Comparison of ENCODE assay signal across 22 mouse cellular contexts in the genomic region with DNA sequence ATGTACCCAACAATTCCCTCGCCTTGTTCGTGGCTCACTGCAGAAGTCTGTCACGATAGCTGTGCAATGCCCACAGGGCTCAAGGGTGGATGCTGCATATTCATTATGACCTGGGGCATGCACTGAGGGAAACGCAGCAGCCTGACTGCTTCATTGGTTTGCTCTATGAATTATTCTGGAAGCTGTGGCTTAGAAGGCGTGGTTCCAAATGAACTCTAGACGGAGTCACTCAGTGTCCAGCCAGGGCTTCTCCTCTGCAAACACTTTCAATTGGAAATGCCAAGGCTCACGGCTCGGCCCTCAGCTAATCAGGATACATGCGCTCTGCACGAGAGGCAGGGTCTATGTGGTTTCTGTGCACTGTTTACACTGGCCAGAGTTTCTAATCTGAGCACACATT. TPM values are rescaled to one million over a fixed set of nuclear protein-coding genes. Genes with fewer than 3 reads are reported as not detected.
DNase-seq lines count a peak whose midpoint lies in the region; ATAC-seq and TF ChIP-seq lines count a peak whose summit lies in the region.
"Had no signal": no experiment of that assay in that cellular context is flagged by ENCODE, and none has a peak within 500 bp of the region (broad histone marks: within the 10 kb centered on the region; RNA-seq: fewer than 3 reads in every experiment).

No protein-coding gene starts in this region.

- H3K4me2 ChIP-seq in hindbrain, embryonic 11.5 days (replicated peaks; ENCODE audit: low read depth, low read length), result no peak overlapping the region
- H3K4me2 ChIP-seq in hindbrain, embryonic 14.5 days (replicated peaks), result no peak overlapping the region
- H3K4me2 ChIP-seq in liver, postnatal 0 days (ENCODE audit: low read depth, low read length), result no peak overlapping the region
- no peak overlapping the region for H3K4me2 ChIP-seq in stomach, embryonic 15.5 days
- H3K4me2 ChIP-seq: forebrain, embryonic 13.5 days; limb, embryonic 12.5 days; midbrain, embryonic 15.5 days had no signal

- H3K36me3 ChIP-seq in hindbrain, embryonic 11.5 days (ENCODE audit: control insufficient read depth, insufficient read depth, low read length), result no peaks in the 10 kb centered on the region
- no peaks in the 10 kb centered on the region for H3K36me3 ChIP-seq in hindbrain, embryonic 14.5 days (replicated peaks; ENCODE audit: control insufficient read depth, insufficient read depth)
- no peaks in the 10 kb centered on the region for H3K36me3 ChIP-seq in liver, postnatal 0 days (replicated peaks; ENCODE audit: insufficient read depth, low read length)
- H3K36me3 ChIP-seq in stomach, embryonic 15.5 days, result no peaks in the 10 kb centered on the region
- H3K36me3 ChIP-seq: limb, embryonic 12.5 days; midbrain, embryonic 15.5 days had no signal

- WGBS in hindbrain, embryonic 11.5 days, result 69% methylated on average over 10 of the region's 10 CpGs
- WGBS in hindbrain, embryonic 14.5 days, result 43% methylated on average over 10 of the region's 10 CpGs
- 63% methylated on average over 10 of the region's 10 CpGs for WGBS in liver, postnatal 0 days (ENCODE audit: insufficient replicate concordance)
- WGBS in stomach, embryonic 15.5 days, result 63% methylated on average over 10 of the region's 10 CpGs

- H3K4me3 ChIP-seq in hindbrain, embryonic 11.5 days (ENCODE audit: low read depth, low read length), result no peak overlapping the region
- no peak overlapping the region for H3K4me3 ChIP-seq in hindbrain, embryonic 14.5 days (replicated peaks; ENCODE audit: low read length)
- H3K4me3 ChIP-seq in liver, postnatal 0 days (ENCODE audit: low read depth, low read length), result no peak overlapping the region
- H3K4me3 ChIP-seq in stomach, embryonic 15.5 days (replicated peaks), result no peak overlapping the region
- H3K4me3 ChIP-seq: forebrain, embryonic 13.5 days; limb, embryonic 12.5 days; midbrain, embryonic 15.5 days had no signal

- no peak overlapping the region for H3K9ac ChIP-seq in hindbrain, embryonic 11.5 days (ENCODE audit: low read depth, low read length)
- no peak overlapping the region for H3K9ac ChIP-seq in hindbrain, embryonic 14.5 days
- H3K9ac ChIP-seq in liver, postnatal 0 days (replicated peaks), result no peak overlapping the region
- H3K9ac ChIP-seq in stomach, embryonic 15.5 days, result no peak overlapping the region
- H3K9ac ChIP-seq: forebrain, embryonic 13.5 days; limb, embryonic 12.5 days; midbrain, embryonic 15.5 days had no signal

- no peak for TF ChIP-seq CTCF in liver, postnatal 0 days (IDR thresholded peaks at IDR 0.05; ENCODE audit: low read depth)

- peak; percentile 17 for DNase-seq in hindbrain, embryonic 11.5 days (ENCODE audit: low spot score)
- DNase-seq in hindbrain, embryonic 14.5 days (ENCODE audit: low spot score), result no peak
- DNase-seq in liver, postnatal 0 days, result no peak
- DNase-seq in liver, result no peak
- DNase-seq in kidney, adult 9 months, result peak; percentile 33
- DNase-seq in spleen, postnatal 14 days (ENCODE audit: low spot score in 2 of 2), result no peak
- DNase-seq: B cell, adult 2 months; cerebellum, postnatal 14 days; embryo, embryonic 11 days; gastrocnemius, postnatal 25 days; layer of hippocampus, adult 9-11 months; lung, adult 2 months; right cerebral cortex, postnatal 4 days had no signal

- TF ChIP-seq EP300 in liver, postnatal 0 days (IDR thresholded peaks at IDR 0.05; ENCODE audit: low read depth), result no peak

- no peaks in the 10 kb centered on the region for H3K27me3 ChIP-seq in hindbrain, embryonic 11.5 days (ENCODE audit: control insufficient read depth, insufficient read depth, low read length)
- H3K27me3 ChIP-seq in hindbrain, embryonic 14.5 days (ENCODE audit: control insufficient read depth, insufficient read depth, low read length), result no peaks in the 10 kb centered on the region
- H3K27me3 ChIP-seq in liver, postnatal 0 days (ENCODE audit: insufficient read depth, low read length), result no peaks in the 10 kb centered on the region
- H3K27me3 ChIP-seq in stomach, embryonic 15.5 days (replicated peaks), result no peaks in the 10 kb centered on the region
- H3K27me3 ChIP-seq: limb, embryonic 12.5 days; midbrain, embryonic 15.5 days had no signal

- no peaks in the 10 kb centered on the region for H3K9me3 ChIP-seq in hindbrain, embryonic 11.5 days (ENCODE audit: control insufficient read depth, low read length)
- no peaks in the 10 kb centered on the region for H3K9me3 ChIP-seq in hindbrain, embryonic 14.5 days (ENCODE audit: control insufficient read depth, low read length)
- H3K9me3 ChIP-seq in liver, postnatal 0 days (ENCODE audit: low read length), result no peaks in the 10 kb centered on the region
- no peaks in the 10 kb centered on the region for H3K9me3 ChIP-seq in stomach, embryonic 15.5 days
- H3K9me3 ChIP-seq: forebrain, embryonic 13.5 days; limb, embryonic 12.5 days; midbrain, embryonic 15.5 days had no signal

- no peak overlapping the region for H3K27ac ChIP-seq in hindbrain, embryonic 11.5 days (ENCODE audit: low read depth, low read length)
- H3K27ac ChIP-seq in hindbrain, embryonic 14.5 days, result no peak overlapping the region
- no peak overlapping the region for H3K27ac ChIP-seq in liver, postnatal 0 days (ENCODE audit: low read depth)
- H3K27ac ChIP-seq in stomach, embryonic 15.5 days, result no peak overlapping the region
- H3K27ac ChIP-seq: forebrain, embryonic 13.5 days; limb, embryonic 12.5 days; macrophage; midbrain, embryonic 15.5 days had no signal

- ATAC-seq in hindbrain, embryonic 11.5 days (ENCODE audit: low FRiP score), result no peak
- ATAC-seq in hindbrain, embryonic 14.5 days (ENCODE audit: low FRiP score), result no peak
- peak; percentile 40; the same call in 1 of the 2 replicates for ATAC-seq in liver, postnatal 0 days
- 0 out of 2 replicates have a peak, but pooled peaks have one; percentile 60 for ATAC-seq in stomach, embryonic 15.5 days (ENCODE audit: insufficient read depth, low FRiP score, low read depth)
- ATAC-seq: forebrain, embryonic 13.5 days; hindbrain, embryonic 16.5 days; intestine, postnatal 0 days; midbrain, embryonic 15.5 days had no signal

- peaks cover 7% of the 10 kb centered on the region; the same call in 1 of the 2 replicates for H3K4me1 ChIP-seq in hindbrain, embryonic 11.5 days (replicated peaks; ENCODE audit: control insufficient read depth, insufficient read depth, low read length)
- peaks cover 11% of the 10 kb centered on the region for H3K4me1 ChIP-seq in hindbrain, embryonic 14.5 days (replicated peaks; ENCODE audit: control insufficient read depth, insufficient read depth, low read length)
- H3K4me1 ChIP-seq in liver, postnatal 0 days (ENCODE audit: insufficient read depth), result no peaks in the 10 kb centered on the region
- H3K4me1 ChIP-seq in stomach, embryonic 15.5 days, result no peaks in the 10 kb centered on the region

RNA-seq across cellular contexts. Expression of gene Otof, which starts 50.2 kb away (rescaled TPM):
- 0.12 and 0.17 TPM in 2 replicates for polyA plus RNA-seq in hindbrain, embryonic 11.5 days (2014; fragmentation: Nextera tagmentation; extraction: Ambion mirVana)
- polyA plus RNA-seq in hindbrain, embryonic 14.5 days (2014; fragmentation: Nextera tagmentation; extraction: Ambion mirVana), result 4.2 and 4.7 TPM in 2 replicates
- not detected in 2 replicates for polyA plus RNA-seq in liver, postnatal 0 days (2015; fragmentation: Nextera tagmentation; extraction: Ambion mirVana)
- 0.37 and 0.40 TPM in 2 replicates for polyA plus RNA-seq in stomach, embryonic 15.5 days (2015; fragmentation: Nextera tagmentation; extraction: Ambion mirVana)
- polyA plus RNA-seq: macrophage had no signal

RNA-seq across cellular contexts. Expression of gene 1700001C02Rik, which starts 54.3 kb away (rescaled TPM):
- polyA plus RNA-seq in hindbrain, embryonic 11.5 days (2014; fragmentation: Nextera tagmentation; extraction: Ambion mirVana), result 0.28 and 1.1 TPM in 2 replicates
- polyA plus RNA-seq in hindbrain, embryonic 14.5 days (2014; fragmentation: Nextera tagmentation; extraction: Ambion mirVana), result 2.8 and 3.3 TPM in 2 replicates
- not detected in 2 replicates for polyA plus RNA-seq in liver, postnatal 0 days (2015; fragmentation: Nextera tagmentation; extraction: Ambion mirVana)
- polyA plus RNA-seq in stomach, embryonic 15.5 days (2015; fragmentation: Nextera tagmentation; extraction: Ambion mirVana), result 0.27 TPM in 1 of 2 replicates, not detected in the other
- polyA plus RNA-seq: heart, postnatal 0 days; intestine, postnatal 0 days; limb, embryonic 12.5 days; macrophage; neural tube, embryonic 11.5 days had no signal

Comparison
In these comparisons a context has a peak if more than half of its experiments do, and no peak if none do; other contexts are left out.
1. DNase-seq: peak in hindbrain, embryonic 11.5 days (single experiment) and kidney, adult 9 months (single experiment); none in hindbrain, embryonic 14.5 days (single experiment), liver, postnatal 0 days (single experiment), liver (single experiment) and spleen, postnatal 14 days (0 of 2).
2. ATAC-seq: peak in liver, postnatal 0 days (single experiment) and stomach, embryonic 15.5 days (single experiment); none in hindbrain, embryonic 11.5 days (single experiment) and hindbrain, embryonic 14.5 days (single experiment).